Mouse (Mus musculus): Measurements from ENCODE around the gene Fhit.

DNA sequence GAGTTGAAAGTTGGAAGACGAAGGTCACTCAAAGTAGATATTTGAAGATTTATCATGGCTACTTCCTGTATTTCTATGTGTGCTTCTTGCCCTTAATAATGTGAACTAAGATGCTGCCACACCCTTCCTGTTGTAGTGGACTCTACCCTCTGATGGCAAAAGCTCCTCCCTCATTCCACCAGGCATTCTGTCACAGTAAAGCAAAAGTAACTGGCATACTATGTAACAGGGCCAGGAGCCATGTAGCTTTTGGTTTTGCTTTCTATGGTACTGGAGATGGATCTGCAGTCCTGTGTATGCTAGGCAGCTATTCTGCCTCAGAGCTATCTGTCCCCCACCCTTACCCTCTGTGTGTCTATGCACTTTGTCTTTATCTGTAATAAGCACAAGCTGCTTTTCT, 220.2 kb downstream of the Fhit start:
- no peak for TF ChIP-seq CTCF (IDR thresholded peaks at IDR 0.05; ENCODE audit: control insufficient read depth, insufficient read depth, low read length)
- no peak for TF ChIP-seq POLR2A (IDR thresholded peaks at IDR 0.05; ENCODE audit: borderline replicate concordance, control insufficient read depth, low read depth, low read length)

Measured in bone marrow, adult 2 months (tissue).